In the genomic region with DNA sequence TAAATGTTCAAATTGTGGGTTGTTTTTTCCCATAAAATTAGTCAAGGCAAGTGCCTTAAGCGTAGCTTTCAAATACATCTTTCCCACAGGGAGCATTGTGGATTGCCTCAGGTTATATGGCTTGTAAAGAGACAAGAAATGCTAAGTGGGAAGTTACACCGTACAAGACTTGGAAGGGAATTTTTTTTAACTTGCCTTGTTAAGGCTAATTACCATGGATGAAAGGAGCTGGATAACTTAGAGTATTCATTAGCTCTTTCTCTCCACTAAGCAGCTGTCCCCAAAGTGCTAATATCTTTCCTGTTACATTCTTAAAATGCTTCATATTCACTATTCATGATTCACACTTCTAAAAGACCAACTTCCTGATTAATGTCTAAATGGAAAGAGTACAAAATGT, we compare ENCODE assay signal across 28 mouse cellular contexts.
A peak's percentile ranks its signal among the peaks of the same experiment; 100 is the strongest.
DNase-seq lines count a peak whose midpoint lies in the region; ATAC-seq lines count a peak whose summit lies in the region.
"Had no signal": no experiment of that assay in that cellular context is flagged by ENCODE, and none has a peak within 500 bp of the region (broad histone marks: within the 10 kb centered on the region; RNA-seq: fewer than 3 reads in every experiment).

No protein-coding gene starts in this region.

- H3K4me1 ChIP-seq in midbrain, embryonic 12.5 days = peaks cover 7% of the 10 kb centered on the region; the same call in 1 of the 2 replicates
- H3K4me1 ChIP-seq in midbrain, embryonic 10.5 days = no peaks in the 10 kb centered on the region
- peaks cover 7% of the 10 kb centered on the region for H3K4me1 ChIP-seq in forebrain, embryonic 15.5 days
- peaks cover 2% of the 10 kb centered on the region; the same call in 1 of the 2 replicates for H3K4me1 ChIP-seq in midbrain, embryonic 16.5 days (ENCODE audit: control insufficient read depth, insufficient read depth, low read length)
- no peaks in the 10 kb centered on the region for H3K4me1 ChIP-seq in intestine, embryonic 16.5 days (ENCODE audit: control insufficient read depth, insufficient read depth, low read length)
- H3K4me1 ChIP-seq: heart, embryonic 12.5 days; hindbrain, embryonic 15.5 days; intestine, embryonic 15.5 days; limb, embryonic 10.5 days; limb, embryonic 15.5 days; liver, embryonic 13.5 days; stomach, embryonic 15.5 days had no signal

- no peak overlapping the region for H3K4me3 ChIP-seq in midbrain, embryonic 12.5 days
- H3K4me3 ChIP-seq in midbrain, embryonic 10.5 days = no peak overlapping the region
- no peak overlapping the region for H3K4me3 ChIP-seq in forebrain, embryonic 15.5 days
- no peak overlapping the region for H3K4me3 ChIP-seq in midbrain, embryonic 16.5 days (ENCODE audit: low read depth, low read length)
- H3K4me3 ChIP-seq in intestine, embryonic 16.5 days (ENCODE audit: low read length) = no peak overlapping the region
- H3K4me3 ChIP-seq: heart, adult 2 months; heart, embryonic 12.5 days; hindbrain, embryonic 15.5 days; intestine, embryonic 15.5 days; limb, embryonic 10.5 days; limb, embryonic 15.5 days; liver, embryonic 13.5 days; stomach, embryonic 15.5 days had no signal

- H3K27ac ChIP-seq in midbrain, embryonic 12.5 days (replicated peaks) = no peak overlapping the region
- H3K27ac ChIP-seq in midbrain, embryonic 10.5 days (replicated peaks) = no peak overlapping the region
- H3K27ac ChIP-seq in forebrain, embryonic 15.5 days (replicated peaks) = no peak overlapping the region
- no peak overlapping the region for H3K27ac ChIP-seq in midbrain, embryonic 16.5 days (ENCODE audit: low read length)
- H3K27ac ChIP-seq in intestine, embryonic 16.5 days (ENCODE audit: low read length) = no peak overlapping the region
- H3K27ac ChIP-seq: heart, adult 2 months; hindbrain, embryonic 15.5 days; intestine, embryonic 15.5 days; limb, embryonic 10.5 days; limb, embryonic 15.5 days; liver, embryonic 13.5 days; stomach, embryonic 15.5 days had no signal

- no peak overlapping the region for H3K4me2 ChIP-seq in midbrain, embryonic 12.5 days (replicated peaks)
- no peak overlapping the region for H3K4me2 ChIP-seq in forebrain, embryonic 15.5 days (replicated peaks)
- no peak overlapping the region for H3K4me2 ChIP-seq in midbrain, embryonic 16.5 days (ENCODE audit: low read length)
- H3K4me2 ChIP-seq in intestine, embryonic 16.5 days (ENCODE audit: low read depth, low read length) = no peak overlapping the region
- H3K4me2 ChIP-seq: heart, embryonic 12.5 days; hindbrain, embryonic 15.5 days; intestine, embryonic 15.5 days; limb, embryonic 15.5 days; liver, embryonic 13.5 days; stomach, embryonic 15.5 days had no signal

- no peak for DNase-seq in midbrain, embryonic 10.5 days (ENCODE audit: low spot score)
- peak; percentile 44 for DNase-seq in brain, adult 2 months (ENCODE audit: low read depth, low spot score)
- no peak for DNase-seq in urinary bladder, adult 18-20 months (ENCODE audit: low spot score in 2 of 2)
- no peak for DNase-seq in right cerebral cortex, adult 2 months (ENCODE audit: low spot score in 2 of 2)
- DNase-seq: adrenal gland, adult 2 months; cerebellum, adult 11 months; cerebellum, adult 9-10 months; cerebellum, postnatal 36 days; heart, adult 2 months; heart, postnatal 4 days; kidney, adult 8-10 months; kidney, postnatal 10 days; layer of hippocampus, postnatal 36 days; liver, embryonic 13.5 days; lung, adult 18-20 months; lung, postnatal 14 days; right cerebral cortex, postnatal 25 days; thymus, postnatal 14 days had no signal

- WGBS in midbrain, embryonic 12.5 days = 69% methylated on average over 2 of the region's 2 CpGs
- WGBS in midbrain, embryonic 10.5 days = 73% methylated on average over 2 of the region's 2 CpGs
- WGBS in forebrain, embryonic 15.5 days = 21% methylated on average over 2 of the region's 2 CpGs
- 32% methylated on average over 2 of the region's 2 CpGs for WGBS in midbrain, embryonic 16.5 days
- WGBS in intestine, embryonic 16.5 days = 79% methylated on average over 2 of the region's 2 CpGs

- no peaks in the 10 kb centered on the region for H3K9me3 ChIP-seq in midbrain, embryonic 12.5 days
- H3K9me3 ChIP-seq in midbrain, embryonic 10.5 days (replicated peaks) = no peaks in the 10 kb centered on the region
- H3K9me3 ChIP-seq in forebrain, embryonic 15.5 days = no peaks in the 10 kb centered on the region
- H3K9me3 ChIP-seq in midbrain, embryonic 16.5 days (replicated peaks; ENCODE audit: control insufficient read depth, low read length, poor library complexity, severe bottlenecking) = no peaks in the 10 kb centered on the region
- no peaks in the 10 kb centered on the region for H3K9me3 ChIP-seq in intestine, embryonic 16.5 days (ENCODE audit: control insufficient read depth, low read length)
- H3K9me3 ChIP-seq: heart, embryonic 12.5 days; hindbrain, embryonic 15.5 days; intestine, embryonic 15.5 days; limb, embryonic 10.5 days; limb, embryonic 15.5 days; liver, embryonic 13.5 days; stomach, embryonic 15.5 days had no signal

- H3K9ac ChIP-seq in midbrain, embryonic 12.5 days (replicated peaks) = no peak overlapping the region
- H3K9ac ChIP-seq in forebrain, embryonic 15.5 days (replicated peaks) = no peak overlapping the region
- no peak overlapping the region for H3K9ac ChIP-seq in midbrain, embryonic 16.5 days (ENCODE audit: low read depth, low read length)
- no peak overlapping the region for H3K9ac ChIP-seq in intestine, embryonic 16.5 days (ENCODE audit: low read depth, low read length)
- H3K9ac ChIP-seq: heart, embryonic 12.5 days; hindbrain, embryonic 15.5 days; intestine, embryonic 15.5 days; limb, embryonic 15.5 days; liver, embryonic 13.5 days; stomach, embryonic 15.5 days had no signal

- H3K36me3 ChIP-seq in midbrain, embryonic 12.5 days = no peaks in the 10 kb centered on the region
- H3K36me3 ChIP-seq in midbrain, embryonic 10.5 days = no peaks in the 10 kb centered on the region
- no peaks in the 10 kb centered on the region for H3K36me3 ChIP-seq in forebrain, embryonic 15.5 days
- H3K36me3 ChIP-seq in midbrain, embryonic 16.5 days (ENCODE audit: control insufficient read depth, insufficient read depth, low read length) = no peaks in the 10 kb centered on the region
- H3K36me3 ChIP-seq in intestine, embryonic 16.5 days (ENCODE audit: control insufficient read depth, insufficient read depth, low read length) = no peaks in the 10 kb centered on the region
- H3K36me3 ChIP-seq: heart, embryonic 12.5 days; hindbrain, embryonic 15.5 days; intestine, embryonic 15.5 days; limb, embryonic 10.5 days; limb, embryonic 15.5 days; liver, embryonic 13.5 days; stomach, embryonic 15.5 days had no signal

- H3K27me3 ChIP-seq in midbrain, embryonic 12.5 days = no peaks in the 10 kb centered on the region
- no peaks in the 10 kb centered on the region for H3K27me3 ChIP-seq in midbrain, embryonic 10.5 days (ENCODE audit: low read depth, poor library complexity, severe bottlenecking)
- no peaks in the 10 kb centered on the region for H3K27me3 ChIP-seq in forebrain, embryonic 15.5 days
- H3K27me3 ChIP-seq in midbrain, embryonic 16.5 days (ENCODE audit: control insufficient read depth, insufficient read depth, low read depth, low read length) = no peaks in the 10 kb centered on the region
- H3K27me3 ChIP-seq in intestine, embryonic 16.5 days (replicated peaks; ENCODE audit: control insufficient read depth, insufficient read depth, low read length) = no peaks in the 10 kb centered on the region
- H3K27me3 ChIP-seq: heart, embryonic 12.5 days; hindbrain, embryonic 15.5 days; intestine, embryonic 15.5 days; limb, embryonic 15.5 days; liver, embryonic 13.5 days; stomach, embryonic 15.5 days had no signal

- ATAC-seq in midbrain, embryonic 12.5 days (ENCODE audit: low FRiP score, low read depth) = peak; percentile 47; the same call in 1 of the 2 replicates
- ATAC-seq in forebrain, embryonic 15.5 days (replicated peaks) = peak; percentile 90
- ATAC-seq in midbrain, embryonic 16.5 days = peak; percentile 78
- no peak for ATAC-seq in intestine, embryonic 16.5 days
- ATAC-seq: intestine, embryonic 15.5 days had no signal
